Comparison of ENCODE assay signal across 25 mouse cellular contexts in the genomic region with DNA sequence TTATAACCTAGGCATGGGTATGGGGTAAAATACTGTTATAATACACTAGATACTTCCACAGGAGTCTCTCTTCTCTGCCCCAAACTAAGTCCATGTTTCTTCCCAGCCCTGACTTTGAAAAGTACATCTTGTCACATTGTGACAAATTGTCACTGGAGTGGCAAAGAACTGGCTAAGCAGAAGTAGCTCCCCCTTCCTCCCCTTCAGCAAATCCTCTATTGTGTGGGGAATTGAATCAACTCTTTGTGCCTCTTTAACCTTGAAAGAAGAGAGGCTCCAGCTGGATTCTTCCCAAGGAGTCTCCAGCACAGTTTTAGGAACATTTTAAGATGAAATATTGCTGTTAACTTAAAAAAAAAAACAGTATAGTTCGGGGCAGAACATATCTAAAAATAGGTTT. TPM values are rescaled to one million over a fixed set of nuclear protein-coding genes. Genes with fewer than 3 reads are reported as not detected.
DNase-seq lines count a peak whose midpoint lies in the region; ATAC-seq and TF ChIP-seq lines count a peak whose summit lies in the region.
"Had no signal": no experiment of that assay in that cellular context is flagged by ENCODE, and none has a peak within 500 bp of the region (broad histone marks: within the 10 kb centered on the region; RNA-seq: fewer than 3 reads in every experiment).

No protein-coding gene starts in this region.

- no peaks in the 10 kb centered on the region for H3K27me3 ChIP-seq in hindbrain, embryonic 13.5 days
- H3K27me3 ChIP-seq in hindbrain, embryonic 12.5 days: no peaks in the 10 kb centered on the region
- H3K27me3 ChIP-seq in midbrain, embryonic 14.5 days (ENCODE audit: control insufficient read depth, insufficient read depth, low read length): no peaks in the 10 kb centered on the region
- no peaks in the 10 kb centered on the region for H3K27me3 ChIP-seq in midbrain, embryonic 16.5 days (ENCODE audit: control insufficient read depth, insufficient read depth, low read depth, low read length)
- no peaks in the 10 kb centered on the region for H3K27me3 ChIP-seq in CH12.LX (replicated peaks)
- H3K27me3 ChIP-seq: embryonic facial prominence, embryonic 12.5 days; forebrain, embryonic 15.5 days; heart, embryonic 15.5 days had no signal

- H3K9me3 ChIP-seq in hindbrain, embryonic 13.5 days: no peaks in the 10 kb centered on the region
- H3K9me3 ChIP-seq in hindbrain, embryonic 12.5 days (replicated peaks): no peaks in the 10 kb centered on the region
- no peaks in the 10 kb centered on the region; the same call in 1 of the 2 replicates for H3K9me3 ChIP-seq in midbrain, embryonic 14.5 days (ENCODE audit: control insufficient read depth, low read length)
- no peaks in the 10 kb centered on the region for H3K9me3 ChIP-seq in midbrain, embryonic 16.5 days (replicated peaks; ENCODE audit: control insufficient read depth, low read length, poor library complexity, severe bottlenecking)
- H3K9me3 ChIP-seq in CH12.LX (replicated peaks; ENCODE audit: low read length): peaks cover 4% of the 10 kb centered on the region
- H3K9me3 ChIP-seq: embryonic facial prominence, embryonic 12.5 days; forebrain, embryonic 15.5 days; heart, embryonic 15.5 days had no signal

- TF ChIP-seq EP300 in CH12.LX (IDR thresholded peaks at IDR 0.05; ENCODE audit: low read length): no peak

- WGBS in hindbrain, embryonic 13.5 days: 33% methylated on average over 1 of the region's 1 CpGs
- 42% methylated on average over 1 of the region's 1 CpGs for WGBS in hindbrain, embryonic 12.5 days
- WGBS in midbrain, embryonic 14.5 days: 49% methylated on average over 1 of the region's 1 CpGs
- 44% methylated on average over 1 of the region's 1 CpGs for WGBS in midbrain, embryonic 16.5 days

- H3K36me3 ChIP-seq in hindbrain, embryonic 13.5 days: no peaks in the 10 kb centered on the region
- H3K36me3 ChIP-seq in hindbrain, embryonic 12.5 days: no peaks in the 10 kb centered on the region
- H3K36me3 ChIP-seq in midbrain, embryonic 14.5 days (ENCODE audit: control insufficient read depth, insufficient read depth, low read length): no peaks in the 10 kb centered on the region
- no peaks in the 10 kb centered on the region for H3K36me3 ChIP-seq in midbrain, embryonic 16.5 days (ENCODE audit: control insufficient read depth, insufficient read depth, low read length)
- H3K36me3 ChIP-seq in CH12.LX (replicated peaks in 1 of 2; ENCODE audit: control insufficient read depth in 1 of 2, insufficient read depth in 1 of 2, low read length in 1 of 2): no peaks in the 10 kb centered on the region
- H3K36me3 ChIP-seq: embryonic facial prominence, embryonic 12.5 days; forebrain, embryonic 15.5 days; heart, embryonic 15.5 days had no signal

- no peaks in the 10 kb centered on the region for H3K4me1 ChIP-seq in hindbrain, embryonic 13.5 days (replicated peaks)
- peaks cover 9% of the 10 kb centered on the region; the same call in 1 of the 2 replicates for H3K4me1 ChIP-seq in hindbrain, embryonic 12.5 days
- H3K4me1 ChIP-seq in midbrain, embryonic 14.5 days (ENCODE audit: control insufficient read depth, insufficient read depth, low read length): no peaks in the 10 kb centered on the region
- no peaks in the 10 kb centered on the region for H3K4me1 ChIP-seq in midbrain, embryonic 16.5 days (ENCODE audit: control insufficient read depth, insufficient read depth, low read length)
- H3K4me1 ChIP-seq in CH12.LX (ENCODE audit: control insufficient read depth in 1 of 2, insufficient read depth in 2 of 2): peaks cover 14 to 30% of the 10 kb centered on the region in 2 experiments
- H3K4me1 ChIP-seq: embryonic facial prominence, embryonic 12.5 days; forebrain, embryonic 15.5 days; heart, embryonic 15.5 days had no signal

- peak; percentile 29 for DNase-seq in midbrain, embryonic 14.5 days
- DNase-seq in CH12.LX (ENCODE audit: extremely low read depth): no peak
- DNase-seq in embryo, embryonic 11 days: peak; percentile 34
- DNase-seq in yolk sac, embryonic 10.5 days (ENCODE audit: low spot score): no peak
- DNase-seq: adrenal gland, postnatal 14 days; cerebellum, adult 8-10 months; cerebellum, postnatal 36 days; heart, postnatal 4 days; kidney, adult 2 months; kidney, postnatal 10 days; lung, postnatal 10 days; right cerebral cortex, postnatal 14 days had no signal

- TF ChIP-seq POLR2A in CH12.LX (IDR thresholded peaks at IDR 0.05; ENCODE audit: low read depth, low read length): no peak

- no peak overlapping the region for H3K4me2 ChIP-seq in hindbrain, embryonic 13.5 days
- no peak overlapping the region for H3K4me2 ChIP-seq in hindbrain, embryonic 12.5 days (replicated peaks)
- no peak overlapping the region for H3K4me2 ChIP-seq in midbrain, embryonic 14.5 days (ENCODE audit: low read length)
- H3K4me2 ChIP-seq in midbrain, embryonic 16.5 days (ENCODE audit: low read length): no peak overlapping the region
- peak overlapping the region; percentile 55; the same call in 1 of the 2 replicates for H3K4me2 ChIP-seq in CH12.LX (ENCODE audit: insufficient read depth, low read depth, poor library complexity, severe bottlenecking)
- H3K4me2 ChIP-seq: embryonic facial prominence, embryonic 12.5 days; forebrain, embryonic 15.5 days; heart, embryonic 15.5 days had no signal

- H3K79me2 ChIP-seq in CH12.LX (replicated peaks; ENCODE audit: control insufficient read depth, extremely low read depth, insufficient read depth, poor library complexity, severe bottlenecking): no peaks in the 10 kb centered on the region

- H3K27ac ChIP-seq in hindbrain, embryonic 13.5 days: 0 out of 2 replicates have a peak overlapping the region, but pooled peaks have one; percentile 26
- H3K27ac ChIP-seq in hindbrain, embryonic 12.5 days: no peak overlapping the region
- no peak overlapping the region for H3K27ac ChIP-seq in midbrain, embryonic 14.5 days (replicated peaks; ENCODE audit: low read depth, low read length)
- H3K27ac ChIP-seq in midbrain, embryonic 16.5 days (ENCODE audit: low read length): no peak overlapping the region
- H3K27ac ChIP-seq in CH12.LX (ENCODE audit: insufficient read depth, low read depth): no peak overlapping the region
- H3K27ac ChIP-seq: embryonic facial prominence, embryonic 12.5 days; forebrain, embryonic 15.5 days; heart, embryonic 15.5 days had no signal

- ATAC-seq in hindbrain, embryonic 13.5 days (ENCODE audit: low FRiP score): no peak
- no peak for ATAC-seq in hindbrain, embryonic 12.5 days (ENCODE audit: low FRiP score)
- no peak for ATAC-seq in midbrain, embryonic 14.5 days (ENCODE audit: low FRiP score, low TSS enrichment)
- no peak for ATAC-seq in midbrain, embryonic 16.5 days
- ATAC-seq in erythroid progenitor cell, adult 5-6 weeks (replicated peaks; ENCODE audit: low FRiP score, poor library complexity, severe bottlenecking): no peak
- ATAC-seq: forebrain, embryonic 15.5 days had no signal

- in situ Hi-C loops in CH12.LX (cut with MboI; ENCODE audit: low pct_ligation_motif_present, low pct_unique_long_range_greater_than_20kb, low sequenced_read_pairs): no loop called here

- dilution Hi-C loops in CH12.LX (cut with MboI; ENCODE audit: extremely low pct_ligation_motif_present, extremely low pct_unique_long_range_greater_than_20kb, low sequenced_read_pairs): no loop called here

- H3K9ac ChIP-seq in hindbrain, embryonic 13.5 days: no peak overlapping the region
- no peak overlapping the region for H3K9ac ChIP-seq in hindbrain, embryonic 12.5 days
- H3K9ac ChIP-seq in midbrain, embryonic 14.5 days (replicated peaks; ENCODE audit: low read length): no peak overlapping the region
- H3K9ac ChIP-seq in midbrain, embryonic 16.5 days (ENCODE audit: low read depth, low read length): no peak overlapping the region
- no peak overlapping the region for H3K9ac ChIP-seq in CH12.LX (ENCODE audit: insufficient read depth, low read depth)
- H3K9ac ChIP-seq: embryonic facial prominence, embryonic 12.5 days; forebrain, embryonic 15.5 days; heart, embryonic 15.5 days had no signal

- no peak for TF ChIP-seq RAD21 in CH12.LX (IDR thresholded peaks at IDR 0.05; ENCODE audit: low read depth, low read length)

- no peak for TF ChIP-seq CTCF in CH12.LX (conservative IDR thresholded peaks at IDR 0.05 in 1 of 2, IDR thresholded peaks at IDR 0.05 in 1 of 2; ENCODE audit: low read depth in 2 of 2, low read length in 2 of 2)

- H3K4me3 ChIP-seq in hindbrain, embryonic 13.5 days: no peak overlapping the region
- no peak overlapping the region for H3K4me3 ChIP-seq in hindbrain, embryonic 12.5 days
- no peak overlapping the region for H3K4me3 ChIP-seq in midbrain, embryonic 14.5 days (replicated peaks; ENCODE audit: low read depth, low read length)
- H3K4me3 ChIP-seq in midbrain, embryonic 16.5 days (ENCODE audit: low read depth, low read length): no peak overlapping the region
- H3K4me3 ChIP-seq in CH12.LX (replicated peaks in 1 of 3; ENCODE audit: low read depth in 2 of 3, low read length in 2 of 3, poor library complexity in 1 of 3): no peak overlapping the region
- H3K4me3 ChIP-seq: embryonic facial prominence, embryonic 12.5 days; erythroblast, embryonic 14.5 days; forebrain, embryonic 15.5 days; heart, embryonic 15.5 days had no signal

TF ChIP-seq in CH12.LX, 34 proteins besides CTCF, POLR2A, EP300 and RAD21 (continues in another document):
- TF ChIP-seq MAFK (IDR thresholded peaks at IDR 0.05; ENCODE audit: insufficient replicate concordance, low read length): no peak

RNA-seq across cellular contexts. Expression of a gene that starts 25.6 kb away (rescaled TPM):
- polyA plus RNA-seq in hindbrain, embryonic 13.5 days (2015; fragmentation: Nextera tagmentation; extraction: Ambion mirVana): not detected in 2 replicates
- not detected in 2 replicates for polyA plus RNA-seq in hindbrain, embryonic 12.5 days (2016; fragmentation: Nextera tagmentation; extraction: Ambion mirVana)
- not detected in 2 replicates for polyA plus RNA-seq in midbrain, embryonic 14.5 days (2014; fragmentation: Nextera tagmentation; extraction: Ambion mirVana)
- 0.09 TPM in 1 of 2 replicates, not detected in the other for polyA plus RNA-seq in midbrain, embryonic 16.5 days (2015; fragmentation: Nextera tagmentation; extraction: Ambion mirVana)
- not detected in 2 replicates for total RNA-seq in CH12.LX (2012; rRNA removed)
- not detected in 2 replicates for total RNA-seq in CH12.LX (2014; rRNA removed)
- polyA plus RNA-seq in CH12.LX (2012; ENCODE audit: insufficient read length, low read depth): not detected in 2 replicates
- total RNA-seq in erythroid progenitor cell, adult 5-6 weeks (2015; ENCODE audit: low replicate concordance): not detected in 2 replicates
- total RNA-seq in erythroid progenitor cell, adult 5-6 weeks (2017; ENCODE audit: low replicate concordance): 0.39 TPM in 1 of 2 replicates, not detected in the other
- total RNA-seq: layer of hippocampus, adult 18-20 months; layer of hippocampus, postnatal 25 days; left cerebral cortex, postnatal 10 days had no signal
- polyA plus RNA-seq: forebrain, embryonic 15.5 days; gonadal fat pad, adult 2 months; urinary bladder, adult 2 months had no signal

RNA-seq across cellular contexts. Expression of a gene that starts 34.2 kb away (rescaled TPM):
- 41.1 and 45.8 TPM in 2 replicates for polyA plus RNA-seq in hindbrain, embryonic 13.5 days (2015; fragmentation: Nextera tagmentation; extraction: Ambion mirVana)
- 47.8 and 60.3 TPM in 2 replicates for polyA plus RNA-seq in hindbrain, embryonic 12.5 days (2016; fragmentation: Nextera tagmentation; extraction: Ambion mirVana)
- polyA plus RNA-seq in midbrain, embryonic 14.5 days (2014; fragmentation: Nextera tagmentation; extraction: Ambion mirVana): 31.0 and 38.6 TPM in 2 replicates
- polyA plus RNA-seq in midbrain, embryonic 16.5 days (2015; fragmentation: Nextera tagmentation; extraction: Ambion mirVana): 31.3 and 41.3 TPM in 2 replicates
- total RNA-seq in CH12.LX (2012; rRNA removed) (21.7 and 22.6 TPM in 2 replicates), CH12.LX (2014; rRNA removed) (12.7 and 14.8 TPM in 2 replicates)
- 16.8 and 20.9 TPM in 2 replicates for polyA plus RNA-seq in CH12.LX (2012; ENCODE audit: insufficient read length, low read depth)
- total RNA-seq in erythroid progenitor cell, adult 5-6 weeks (2015; ENCODE audit: low replicate concordance): 8.0 and 10.5 TPM in 2 replicates
- total RNA-seq in erythroid progenitor cell, adult 5-6 weeks (2017; ENCODE audit: low replicate concordance): 7.4 and 10.4 TPM in 2 replicates

Comparison
In these comparisons a context has a peak if more than half of its experiments do, and no peak if none do; other contexts are left out.
1. DNase-seq: peak in midbrain, embryonic 14.5 days (single experiment) and embryo, embryonic 11 days (single experiment); none in CH12.LX (single experiment) and yolk sac, embryonic 10.5 days (single experiment).